Mouse (Mus musculus): ENCODE measurements at regions not wholly inside any gene's neighbourhood (a gene's known extent, or its start where the extent isn't known, plus 50 kb on each side); places are given as distances from the start of the nearest gene placed in this dataset.
"Not testable (repeated sequence)": the region's sequence is repeated elsewhere in the genome, so short reads cannot be mapped to it uniquely, and the experiment has no call there.

GRCm38 (mm10) chr9:104413021-104413420 is 75.5 kb upstream of the Acpp start:
- Histone ChIP-seq H3K27ac (no peak overlapping the region), H3K9me3 (no peaks in the 10 kb centered on the region), H3K4me3 (no peak overlapping the region), H3K27me3 (no peaks in the 10 kb centered on the region), H3K4me2 (replicated peaks) (no peak overlapping the region), H3K36me3 (no peaks in the 10 kb centered on the region), H3K9ac (no peak overlapping the region), H3K4me1 (peaks cover 5% of the 10 kb centered on the region; the same call in 1 of the 2 replicates)
- WGBS: 46% methylated on average over 5 of the region's 5 CpGs
- ATAC-seq (ENCODE audit: insufficient number of reproducible peaks, insufficient read depth, low FRiP score, low TSS enrichment): no peak

DNA sequence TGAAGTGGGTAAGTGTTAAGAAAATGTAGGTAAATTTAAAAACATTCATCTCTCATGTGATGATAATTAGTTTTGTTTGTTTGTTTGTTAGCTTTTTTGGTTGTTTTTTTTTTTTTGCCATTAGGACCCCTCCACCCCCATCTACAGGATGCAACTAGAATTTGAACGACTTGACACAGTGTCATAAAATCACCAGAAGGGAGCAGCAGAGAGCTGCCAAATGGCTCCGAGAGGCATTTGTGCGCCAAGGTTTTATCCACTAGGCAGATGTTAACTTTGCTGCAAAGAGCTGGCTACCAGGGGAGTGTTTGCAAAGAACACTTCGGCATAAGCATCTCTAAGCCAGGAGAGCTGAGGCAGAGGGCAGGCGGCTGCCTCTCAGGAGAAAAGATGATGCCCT is 72.7 kb upstream of the Acpp start:
- no peaks in the 10 kb centered on the region for H3K27me3 ChIP-seq
- no peak overlapping the region for H3K9ac ChIP-seq
- no peak overlapping the region for H3K4me3 ChIP-seq
- H3K4me2 ChIP-seq (replicated peaks): no peak overlapping the region
- ATAC-seq (ENCODE audit: insufficient number of reproducible peaks, insufficient read depth, low FRiP score, low TSS enrichment): no peak
- 7% methylated on average over 5 of the region's 5 CpGs for WGBS
- no peaks in the 10 kb centered on the region for H3K36me3 ChIP-seq
- no peaks in the 10 kb centered on the region for H3K9me3 ChIP-seq
- peaks cover 5% of the 10 kb centered on the region; the same call in 1 of the 2 replicates for H3K4me1 ChIP-seq
- no peak overlapping the region for H3K27ac ChIP-seq

- H3K9me3 ChIP-seq: no peaks in the 10 kb centered on the region
- H3K4me1 ChIP-seq: peaks cover 5% of the 10 kb centered on the region; the same call in 1 of the 2 replicates
- H3K9ac ChIP-seq: no peak overlapping the region
- H3K36me3 ChIP-seq: no peaks in the 10 kb centered on the region
- WGBS: 32% methylated on average over 12 of the region's 12 CpGs
- H3K27ac ChIP-seq: no peak overlapping the region
- peak overlapping the region; percentile 23 for H3K4me3 ChIP-seq
- ATAC-seq (ENCODE audit: insufficient number of reproducible peaks, insufficient read depth, low FRiP score, low TSS enrichment): no peak
- H3K4me2 ChIP-seq (replicated peaks): peak overlapping the region; percentile 50
- H3K27me3 ChIP-seq: no peaks in the 10 kb centered on the region
Measured at GRCm38 (mm10) chr9:104409381-104409780, 71.8 kb upstream of the Acpp start.

DNA sequence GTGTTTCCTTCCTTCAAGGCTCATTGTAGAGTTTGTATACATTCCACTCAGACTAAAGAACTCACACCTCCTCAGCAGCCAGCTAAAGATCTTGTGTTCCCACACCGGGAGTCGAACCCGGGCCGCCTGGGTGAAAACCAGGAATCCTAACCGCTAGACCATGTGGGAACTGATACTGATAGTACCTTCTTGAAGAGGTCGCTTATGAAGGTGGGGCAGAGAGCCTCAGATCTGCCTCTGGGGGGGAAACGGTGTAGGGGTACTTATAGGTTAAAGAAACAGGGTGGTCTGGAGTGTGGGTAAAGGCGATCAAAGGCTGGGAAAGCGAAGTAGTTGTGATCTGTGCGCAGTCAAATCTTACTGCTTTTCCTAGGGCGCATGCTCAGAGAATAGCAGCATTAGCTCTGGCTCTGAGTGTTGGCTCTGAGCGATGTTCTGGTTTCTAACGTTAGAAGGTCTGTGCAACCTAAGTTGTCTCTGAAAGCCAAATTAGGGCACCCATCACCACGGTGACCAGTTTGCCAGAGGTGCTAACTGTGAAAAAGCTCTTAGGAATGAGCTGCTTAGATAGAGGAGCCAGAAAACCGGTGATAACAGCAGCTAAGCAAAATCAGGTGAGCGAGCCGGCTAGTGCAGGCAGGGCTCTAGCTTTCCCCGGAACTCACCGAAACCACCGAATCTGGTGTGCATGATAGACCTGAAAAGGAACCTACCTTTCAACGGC is 71.2 kb upstream of the Acpp start:
- no peaks in the 10 kb centered on the region for H3K36me3 ChIP-seq
- H3K9me3 ChIP-seq: no peaks in the 10 kb centered on the region
- WGBS: 15% methylated on average over 21 of the region's 21 CpGs
- H3K4me2 ChIP-seq (replicated peaks): peak overlapping the region; percentile 50
- 0 out of 2 replicates have a peak, but pooled peaks have one; percentile 30 for ATAC-seq (ENCODE audit: insufficient number of reproducible peaks, insufficient read depth, low FRiP score, low TSS enrichment)
- no peaks in the 10 kb centered on the region for H3K27me3 ChIP-seq
- H3K4me3 ChIP-seq: peak overlapping the region; percentile 23
- no peak overlapping the region for H3K27ac ChIP-seq
- H3K9ac ChIP-seq: no peak overlapping the region
- peaks cover 5% of the 10 kb centered on the region; the same call in 1 of the 2 replicates for H3K4me1 ChIP-seq

DNA sequence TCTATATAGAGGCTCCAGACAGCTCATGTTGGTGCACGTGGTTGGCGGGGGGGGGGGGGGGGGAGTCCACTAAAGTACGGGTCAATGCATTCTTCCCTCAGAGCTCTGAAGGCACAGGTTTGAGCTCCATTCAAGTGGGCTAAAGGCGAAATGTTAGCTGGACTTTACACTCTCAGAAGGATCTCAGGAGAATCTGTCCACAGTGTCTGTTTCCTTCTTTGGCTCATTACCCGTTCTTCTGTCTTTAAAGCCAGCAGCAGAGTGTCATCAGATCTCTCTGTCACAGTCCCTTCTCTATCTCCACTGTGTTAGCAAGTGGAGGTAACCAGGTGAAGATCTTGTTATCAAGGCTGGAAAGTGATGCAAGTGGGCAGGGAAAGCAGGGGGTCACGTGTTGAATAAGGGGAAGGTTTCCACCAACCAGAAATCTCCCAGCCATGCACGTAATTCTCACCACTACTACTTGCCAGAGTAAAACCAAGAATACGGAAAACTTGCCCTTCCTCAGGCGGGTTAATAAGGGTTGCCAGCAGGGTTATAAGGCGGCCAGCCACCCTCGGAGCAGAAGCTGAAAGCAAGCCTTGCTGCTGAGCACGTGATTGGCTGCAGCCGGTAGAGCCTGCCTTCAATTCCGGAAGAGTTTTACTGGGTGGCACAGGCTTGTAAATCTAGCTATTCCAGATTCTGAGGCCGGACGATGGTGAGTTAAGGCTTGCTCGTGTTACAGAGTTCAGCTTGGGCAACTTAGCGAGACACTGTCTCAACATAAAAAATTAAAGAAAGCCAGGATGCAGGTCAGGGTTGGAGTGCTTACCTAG is 70.2 kb upstream of the Acpp start:
- no peak overlapping the region for H3K27ac ChIP-seq
- 19% methylated on average over 17 of the region's 18 CpGs for WGBS
- peak overlapping the region; percentile 50 for H3K4me2 ChIP-seq (replicated peaks)
- H3K9ac ChIP-seq: no peak overlapping the region
- ATAC-seq (ENCODE audit: insufficient number of reproducible peaks, insufficient read depth, low FRiP score, low TSS enrichment): no peak
- H3K27me3 ChIP-seq: no peaks in the 10 kb centered on the region
- peak overlapping the region; percentile 23 for H3K4me3 ChIP-seq
- H3K36me3 ChIP-seq: no peaks in the 10 kb centered on the region
- no peaks in the 10 kb centered on the region for H3K9me3 ChIP-seq
- H3K4me1 ChIP-seq: peaks cover 5% of the 10 kb centered on the region; the same call in 1 of the 2 replicates

GRCm38 (mm10) chr9:104407011-104407410 is 69.5 kb upstream of the Acpp start:
- no peaks in the 10 kb centered on the region for H3K27me3 ChIP-seq
- peaks cover 5% of the 10 kb centered on the region; the same call in 1 of the 2 replicates for H3K4me1 ChIP-seq
- H3K9me3 ChIP-seq: no peaks in the 10 kb centered on the region
- H3K36me3 ChIP-seq: no peaks in the 10 kb centered on the region
- 73% methylated on average over 2 of the region's 2 CpGs for WGBS
- no peak overlapping the region for H3K9ac ChIP-seq
- no peak overlapping the region for H3K4me2 ChIP-seq (replicated peaks)
- no peak overlapping the region for H3K4me3 ChIP-seq
- H3K27ac ChIP-seq: no peak overlapping the region
- ATAC-seq (ENCODE audit: insufficient number of reproducible peaks, insufficient read depth, low FRiP score, low TSS enrichment): no peak

GRCm38 (mm10) chr9:104406491-104406890 is 68.9 kb upstream of the Acpp start:
- H3K27ac ChIP-seq: no peak overlapping the region
- 81% methylated on average over 7 of the region's 7 CpGs for WGBS
- ATAC-seq (ENCODE audit: insufficient number of reproducible peaks, insufficient read depth, low FRiP score, low TSS enrichment): no peak
- H3K27me3 ChIP-seq: no peaks in the 10 kb centered on the region
- peaks cover 5% of the 10 kb centered on the region; the same call in 1 of the 2 replicates for H3K4me1 ChIP-seq
- no peak overlapping the region for H3K4me2 ChIP-seq (replicated peaks)
- no peaks in the 10 kb centered on the region for H3K36me3 ChIP-seq
- H3K9me3 ChIP-seq: no peaks in the 10 kb centered on the region
- no peak overlapping the region for H3K9ac ChIP-seq
- no peak overlapping the region for H3K4me3 ChIP-seq

DNA sequence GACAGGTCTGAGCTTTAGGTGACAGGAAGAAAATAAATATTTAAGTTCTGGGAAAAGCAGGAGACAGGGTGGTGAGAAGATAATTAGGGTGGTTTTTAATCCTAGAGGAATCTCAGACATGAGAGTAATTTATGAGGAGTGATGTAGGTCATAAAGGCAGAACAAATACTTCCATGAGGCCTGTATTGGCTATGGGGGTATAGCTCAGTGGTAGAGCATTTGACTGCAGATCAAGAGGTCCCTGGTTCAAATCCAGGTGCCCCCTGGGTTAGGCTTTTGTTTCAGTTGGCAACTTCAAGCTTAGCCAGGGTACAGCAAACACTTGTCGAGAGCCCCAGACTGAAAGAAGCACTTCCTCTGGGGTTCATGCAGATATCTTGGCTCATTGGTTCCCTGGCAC is 66.3 kb upstream of the Acpp start:
- Histone ChIP-seq H3K9ac (no peak overlapping the region), H3K27ac (no peak overlapping the region), H3K4me3 (no peak overlapping the region), H3K36me3 (no peaks in the 10 kb centered on the region), H3K4me1 (no peaks in the 10 kb centered on the region), H3K4me2 (replicated peaks) (no peak overlapping the region), H3K27me3 (no peaks in the 10 kb centered on the region), H3K9me3 (no peaks in the 10 kb centered on the region)
- 60% methylated on average over 1 of the region's 1 CpGs for WGBS
- ATAC-seq (ENCODE audit: insufficient number of reproducible peaks, insufficient read depth, low FRiP score, low TSS enrichment): no peak

- H3K4me1 ChIP-seq: no peaks in the 10 kb centered on the region
- H3K4me3 ChIP-seq: no peak overlapping the region
- 81% methylated on average over 4 of the region's 4 CpGs for WGBS
- no peak overlapping the region for H3K9ac ChIP-seq
- H3K9me3 ChIP-seq: no peaks in the 10 kb centered on the region
- no peak overlapping the region for H3K27ac ChIP-seq
- H3K4me2 ChIP-seq (replicated peaks): no peak overlapping the region
- no peak for ATAC-seq (ENCODE audit: insufficient number of reproducible peaks, insufficient read depth, low FRiP score, low TSS enrichment)
- no peaks in the 10 kb centered on the region for H3K27me3 ChIP-seq
- H3K36me3 ChIP-seq: no peaks in the 10 kb centered on the region
Measured at GRCm38 (mm10) chr9:104401673-104402072, 64.1 kb upstream of the Acpp start.

DNA sequence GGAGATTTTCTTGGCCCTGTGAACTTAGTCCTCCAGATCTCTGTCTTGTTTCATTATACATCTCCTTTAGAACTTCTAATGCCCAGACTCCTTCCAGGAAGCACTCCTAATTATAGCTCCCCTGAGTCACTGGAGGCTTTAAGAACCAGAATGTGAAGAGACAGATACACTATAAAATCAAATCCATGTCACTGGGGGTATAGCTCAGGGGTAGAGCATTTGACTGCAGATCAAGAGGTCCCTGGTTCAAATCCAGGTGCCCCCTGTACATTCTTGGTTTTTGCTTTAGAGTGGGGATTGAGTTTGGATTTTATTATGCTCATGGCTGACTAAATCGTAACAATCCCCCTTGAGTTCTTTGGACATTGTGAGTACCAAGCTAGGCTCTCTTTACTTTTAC is 62.4 kb upstream of the Acpp start:
- 86% methylated on average over 1 of the region's 1 CpGs for WGBS
- H3K4me1 ChIP-seq: no peaks in the 10 kb centered on the region
- H3K27ac ChIP-seq: no peak overlapping the region
- no peak overlapping the region for H3K9ac ChIP-seq
- no peaks in the 10 kb centered on the region for H3K27me3 ChIP-seq
- no peaks in the 10 kb centered on the region for H3K36me3 ChIP-seq
- H3K9me3 ChIP-seq: no peaks in the 10 kb centered on the region
- no peak overlapping the region for H3K4me2 ChIP-seq (replicated peaks)
- ATAC-seq (ENCODE audit: insufficient number of reproducible peaks, insufficient read depth, low FRiP score, low TSS enrichment): no peak
- no peak overlapping the region for H3K4me3 ChIP-seq

DNA sequence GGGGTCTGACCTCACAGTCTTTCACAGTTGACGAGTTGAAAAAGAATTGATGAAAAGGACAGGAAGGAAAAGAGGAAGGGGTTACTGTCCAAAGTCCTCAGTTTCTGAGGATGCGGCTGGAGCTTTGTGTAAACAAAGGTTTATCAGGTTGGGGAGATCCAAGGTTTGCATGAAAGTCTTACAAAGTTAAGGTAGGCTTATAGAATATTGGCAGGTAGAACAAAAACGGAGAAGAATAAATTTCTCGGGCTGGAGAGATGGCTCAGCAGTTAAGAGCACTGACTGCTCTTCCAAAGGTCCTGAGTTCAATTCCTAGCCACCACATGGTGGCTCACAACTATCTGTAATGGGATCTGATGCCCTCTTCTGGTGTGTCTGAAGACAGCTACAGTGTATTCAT is 60.9 kb upstream of the Acpp start:
- not testable (repeated sequence) for H3K27me3 ChIP-seq; H3K4me3 ChIP-seq; H3K4me1 ChIP-seq; H3K9me3 ChIP-seq; H3K9ac ChIP-seq; ATAC-seq (ENCODE audit: insufficient number of reproducible peaks, insufficient read depth, low FRiP score, low TSS enrichment); H3K36me3 ChIP-seq; H3K4me2 ChIP-seq (replicated peaks); H3K27ac ChIP-seq
- WGBS: 81% methylated on average over 4 of the region's 4 CpGs

GRCm38 (mm10) chr9:104387805-104388204 is 50.3 kb upstream of the Acpp start:
- Histone ChIP-seq H3K4me1 (no peaks in the 10 kb centered on the region), H3K4me3 (no peak overlapping the region)

More at GRCm38 (mm10) chr9:104387805-104388204, 50.3 kb upstream of the Acpp start:
- Histone ChIP-seq H3K9me3 (no peaks in the 10 kb centered on the region), H3K27me3 (no peaks in the 10 kb centered on the region), H3K4me2 (replicated peaks) (no peak overlapping the region), H3K27ac (no peak overlapping the region), H3K36me3 (no peaks in the 10 kb centered on the region), H3K9ac (no peak overlapping the region)
- WGBS: 91% methylated on average over 7 of the region's 7 CpGs
- no peak for ATAC-seq (ENCODE audit: insufficient number of reproducible peaks, insufficient read depth, low FRiP score, low TSS enrichment)

Measured in embryonic facial prominence, embryonic 12.5 days (tissue).